Mouse (Mus musculus): ENCODE results near the gene Tlcd2. TPM values are rescaled to one million over a fixed set of nuclear protein-coding genes. Genes with fewer than 3 reads are reported as not detected.

Gene Tlcd2
- polyA plus RNA-seq, 1 experiment from 2014 or later: 9.8 TPM

- 2% methylated on average over 15 of the region's 16 CpGs for WGBS
These were observed 803 bp downstream of the Tlcd2 start for GRCm38 (mm10) chr11:75462253-75462783.

GRCm38 (mm10) chr11:75462865-75463336 is 1.4 kb downstream of the Tlcd2 start:
- DNase-seq (ENCODE audit: low spot score): peak; percentile 89
- no peaks in the 10 kb centered on the region for H3K9me3 ChIP-seq (replicated peaks)
- peaks cover 43% of the 10 kb centered on the region for H3K4me1 ChIP-seq
- H3K4me3 ChIP-seq: peak overlapping the region; percentile 69
- H3K36me3 ChIP-seq: peaks cover 12% of the 10 kb centered on the region; the same call in 1 of the 2 replicates
- no peaks in the 10 kb centered on the region for H3K27me3 ChIP-seq (ENCODE audit: low read depth, poor library complexity, severe bottlenecking)
- 0% methylated on average over 9 of the region's 9 CpGs for WGBS
- H3K27ac ChIP-seq: peak overlapping the region; percentile 86

More at GRCm38 (mm10) chr11:75462253-75462783, 803 bp downstream of the Tlcd2 start:
- peak overlapping the region; percentile 86 for H3K27ac ChIP-seq
- peaks cover 38% of the 10 kb centered on the region for H3K4me1 ChIP-seq
- H3K27me3 ChIP-seq (ENCODE audit: low read depth, poor library complexity, severe bottlenecking): no peaks in the 10 kb centered on the region
- no peaks in the 10 kb centered on the region for H3K9me3 ChIP-seq (replicated peaks)
- peak; percentile 50 for DNase-seq (ENCODE audit: low spot score)
- H3K4me3 ChIP-seq: peak overlapping the region; percentile 69
- peaks cover 12% of the 10 kb centered on the region; the same call in 1 of the 2 replicates for H3K36me3 ChIP-seq

- Histone ChIP-seq H3K4me3 (no peak overlapping the region), H3K4me1 (peaks cover 50% of the 10 kb centered on the region)
- WGBS: 64% methylated on average over 4 of the region's 4 CpGs
These were observed 2.1 kb downstream of the Tlcd2 start for GRCm38 (mm10) chr11:75463624-75464023.

GRCm38 (mm10) chr11:75464417-75464816 is 2.9 kb downstream of the Tlcd2 start:
- no peak for DNase-seq (ENCODE audit: low spot score)
- WGBS: 88% methylated on average over 6 of the region's 6 CpGs
- Histone ChIP-seq H3K36me3 (peaks cover 12% of the 10 kb centered on the region; the same call in 1 of the 2 replicates), H3K27me3 (ENCODE audit: low read depth, poor library complexity, severe bottlenecking) (0 out of 2 replicates have a peak, but pooled peaks cover 7% of the 10 kb centered on the region), H3K4me1 (peaks cover 46% of the 10 kb centered on the region), H3K27ac (no peak overlapping the region), H3K9me3 (replicated peaks) (no peaks in the 10 kb centered on the region), H3K4me3 (no peak overlapping the region)

More at GRCm38 (mm10) chr11:75463624-75464023, 2.1 kb downstream of the Tlcd2 start:
- Histone ChIP-seq H3K36me3 (peaks cover 12% of the 10 kb centered on the region; the same call in 1 of the 2 replicates), H3K9me3 (replicated peaks) (no peaks in the 10 kb centered on the region), H3K27ac (peak overlapping the region; percentile 86; the same call in 1 of the 2 replicates), H3K27me3 (ENCODE audit: low read depth, poor library complexity, severe bottlenecking) (0 out of 2 replicates have a peak, but pooled peaks cover 4% of the 10 kb centered on the region)
- DNase-seq (ENCODE audit: low spot score): no peak

GRCm38 (mm10) chr11:75465051-75465450 is 3.5 kb downstream of the Tlcd2 start:
- no peak overlapping the region for H3K27ac ChIP-seq
- 88% methylated on average over 6 of the region's 6 CpGs for WGBS
- H3K4me3 ChIP-seq: no peak overlapping the region
- H3K4me1 ChIP-seq: peaks cover 40% of the 10 kb centered on the region
- DNase-seq (ENCODE audit: low spot score): no peak
- H3K36me3 ChIP-seq: peaks cover 12% of the 10 kb centered on the region; the same call in 1 of the 2 replicates
- no peaks in the 10 kb centered on the region for H3K9me3 ChIP-seq (replicated peaks)
- H3K27me3 ChIP-seq (ENCODE audit: low read depth, poor library complexity, severe bottlenecking): 0 out of 2 replicates have a peak, but pooled peaks cover 7% of the 10 kb centered on the region

- Histone ChIP-seq H3K4me3 (no peak overlapping the region), H3K9me3 (replicated peaks) (no peaks in the 10 kb centered on the region), H3K4me1 (peaks cover 31% of the 10 kb centered on the region), H3K27ac (no peak overlapping the region), H3K27me3 (ENCODE audit: low read depth, poor library complexity, severe bottlenecking) (0 out of 2 replicates have a peak, but pooled peaks cover 7% of the 10 kb centered on the region), H3K36me3 (peaks cover 12% of the 10 kb centered on the region; the same call in 1 of the 2 replicates)
- WGBS: 95% methylated on average over 4 of the region's 4 CpGs
- no peak for DNase-seq (ENCODE audit: low spot score)
These were observed 5.4 kb downstream of the Tlcd2 start for GRCm38 (mm10) chr11:75466731-75467505.

GRCm38 (mm10) chr11:75467512-75468215 is 6.1 kb downstream of the Tlcd2 start:
- Histone ChIP-seq H3K36me3 (peaks cover 12% of the 10 kb centered on the region; the same call in 1 of the 2 replicates), H3K27me3 (ENCODE audit: low read depth, poor library complexity, severe bottlenecking) (0 out of 2 replicates have a peak, but pooled peaks cover 7% of the 10 kb centered on the region), H3K4me1 (peaks cover 24% of the 10 kb centered on the region), H3K27ac (peak overlapping the region; percentile 82), H3K9me3 (replicated peaks) (no peaks in the 10 kb centered on the region), H3K4me3 (peak overlapping the region; percentile 55)
- WGBS: 17% methylated on average over 19 of the region's 19 CpGs
- DNase-seq (ENCODE audit: low spot score): peak; percentile 60

GRCm38 (mm10) chr11:75468410-75468809 is 6.9 kb downstream of the Tlcd2 start:
- H3K27ac ChIP-seq: peak overlapping the region; percentile 82
- peak overlapping the region; percentile 55 for H3K4me3 ChIP-seq
- H3K9me3 ChIP-seq (replicated peaks): no peaks in the 10 kb centered on the region
- peaks cover 12% of the 10 kb centered on the region; the same call in 1 of the 2 replicates for H3K36me3 ChIP-seq
- whole genome bisulfite sequencing: 74% methylated on average over 7 of the region's 7 CpGs
- 0 out of 2 replicates have a peak, but pooled peaks cover 7% of the 10 kb centered on the region for H3K27me3 ChIP-seq (ENCODE audit: low read depth, poor library complexity, severe bottlenecking)
- H3K4me1 ChIP-seq: peaks cover 16% of the 10 kb centered on the region
- DNase-seq (ENCODE audit: low spot score): no peak

GRCm38 (mm10) chr11:75469261-75469660 is 7.7 kb downstream of the Tlcd2 start:
- 91% methylated on average over 4 of the region's 4 CpGs for WGBS
- H3K4me3 ChIP-seq: no peak overlapping the region
- no peak overlapping the region for H3K27ac ChIP-seq
- H3K9me3 ChIP-seq (replicated peaks): no peaks in the 10 kb centered on the region
- DNase-seq (ENCODE audit: low spot score): no peak
- peaks cover 11% of the 10 kb centered on the region for H3K4me1 ChIP-seq
- 0 out of 2 replicates have a peak, but pooled peaks cover 7% of the 10 kb centered on the region for H3K27me3 ChIP-seq (ENCODE audit: low read depth, poor library complexity, severe bottlenecking)
- H3K36me3 ChIP-seq: peaks cover 12% of the 10 kb centered on the region; the same call in 1 of the 2 replicates

- 88% methylated on average over 3 of the region's 3 CpGs for WGBS
- no peak overlapping the region for H3K27ac ChIP-seq
- H3K4me1 ChIP-seq: peaks cover 11% of the 10 kb centered on the region
- DNase-seq (ENCODE audit: low spot score): no peak
- H3K4me3 ChIP-seq: no peak overlapping the region
- 0 out of 2 replicates have a peak, but pooled peaks cover 7% of the 10 kb centered on the region for H3K27me3 ChIP-seq (ENCODE audit: low read depth, poor library complexity, severe bottlenecking)
- peaks cover 3% of the 10 kb centered on the region; the same call in 1 of the 2 replicates for H3K36me3 ChIP-seq
- no peaks in the 10 kb centered on the region for H3K9me3 ChIP-seq (replicated peaks)
These were observed 9.2 kb downstream of the Tlcd2 start for GRCm38 (mm10) chr11:75470675-75471074.

- Histone ChIP-seq H3K36me3 (no peaks in the 10 kb centered on the region), H3K4me1 (peaks cover 10% of the 10 kb centered on the region), H3K9me3 (replicated peaks) (no peaks in the 10 kb centered on the region), H3K27ac (no peak overlapping the region), H3K27me3 (ENCODE audit: low read depth, poor library complexity, severe bottlenecking) (0 out of 2 replicates have a peak, but pooled peaks cover 7% of the 10 kb centered on the region), H3K4me3 (no peak overlapping the region)
- DNase-seq (ENCODE audit: low spot score): no peak
- 90% methylated on average over 11 of the region's 11 CpGs for WGBS
These were observed 11.1 kb downstream of the Tlcd2 start for GRCm38 (mm10) chr11:75472469-75473081.

GRCm38 (mm10) chr11:75473376-75473775 is 11.9 kb downstream of the Tlcd2 start:
- 64% methylated on average over 7 of the region's 7 CpGs for WGBS
- no peak overlapping the region for H3K4me3 ChIP-seq
- no peaks in the 10 kb centered on the region for H3K36me3 ChIP-seq
- H3K4me1 ChIP-seq: peaks cover 2% of the 10 kb centered on the region; the same call in 1 of the 2 replicates
- no peak for DNase-seq (ENCODE audit: low spot score)
- no peak overlapping the region for H3K27ac ChIP-seq
- no peaks in the 10 kb centered on the region for H3K9me3 ChIP-seq (replicated peaks)
- 0 out of 2 replicates have a peak, but pooled peaks cover 6% of the 10 kb centered on the region for H3K27me3 ChIP-seq (ENCODE audit: low read depth, poor library complexity, severe bottlenecking)
